Mouse (Mus musculus) thymus, adult 2 months (tissue): Measurements from ENCODE around the gene Crabp2. TPM values are rescaled to one million over a fixed set of nuclear protein-coding genes. Genes with fewer than 3 reads are reported as not detected.
A peak's percentile ranks its signal among the peaks of the same experiment; 100 is the strongest.

ENCODE experiments used
- DNase-seq: peaks from one replicate; pipeline ENCODE4 v3.0.0; 2021
- H3K27ac ChIP-seq: fragments of 200-500 bp; 2 replicates; pipeline ENCODE4 v1.5.1; 2012; ENCODE audit warnings: low read length, control low read depth; ENCODE audit not compliant: control insufficient read depth, insufficient read depth
- H3K27me3 ChIP-seq: fragments of 200-500 bp; 2 replicates; pipeline ENCODE4 v1.6.1; 2012; ENCODE audit warnings: mild to moderate bottlenecking, low read length, moderate library complexity, mixed read lengths; ENCODE audit not compliant: control insufficient read depth, insufficient read depth
- H3K36me3 ChIP-seq: fragments of 200-500 bp; 2 replicates; pipeline ENCODE4 v1.6.1; 2012; ENCODE audit warnings: mild to moderate bottlenecking, low read length, moderate library complexity; ENCODE audit not compliant: control insufficient read depth, insufficient read depth
- H3K4me1 ChIP-seq: fragments of 200-500 bp; replicated peaks from 2 replicates; pipeline ENCODE4 v1.6.1; 2012; ENCODE audit warnings: low read length; ENCODE audit not compliant: control insufficient read depth, insufficient read depth
- H3K4me3 ChIP-seq: fragments of 200-500 bp; 2 replicates; pipeline ENCODE4 v1.5.1; 2012; ENCODE audit warnings: mild to moderate bottlenecking, low read length, control low read depth, moderate library complexity; ENCODE audit not compliant: control insufficient read depth, insufficient read depth
- CTCF ChIP-seq: fragments of 200-500 bp; IDR thresholded peaks from 2 replicates; pipeline ENCODE4 v1.5.1; 2012; ENCODE audit warnings: mild to moderate bottlenecking, control low read depth, low read length, moderate library complexity, borderline replicate concordance; ENCODE audit not compliant: control insufficient read depth, poor library complexity, insufficient read depth; ENCODE audit errors: extremely low read depth
- POLR2A ChIP-seq: fragments of 200-500 bp; IDR thresholded peaks from 2 replicates; pipeline ENCODE4 v1.6.1; 2012; ENCODE audit warnings: mild to moderate bottlenecking, low read length, control low read depth, moderate library complexity; ENCODE audit not compliant: control insufficient read depth, poor library complexity, insufficient read depth; ENCODE audit errors: extremely low read depth
- WGBS: fragments of 180-500 bp; shearing (Covaris S2); methylation state at CpG from one replicate; pipeline ENCODE4 v1.1.7; 2018; 5-methylcytosine and 5-hydroxymethylcytosine counted together
- polyA plus RNA-seq: library from polyadenylated mRNA; depleted of rRNA; stranded (reverse); fragments of >200 nt; gene quantifications from 2 replicates; pipeline ENCODE4 v1.2.3, GENCODE M21; 2012

Crabp2 gene
- polyA plus RNA-seq, 1 experiment: 1.6 TPM

DNA sequence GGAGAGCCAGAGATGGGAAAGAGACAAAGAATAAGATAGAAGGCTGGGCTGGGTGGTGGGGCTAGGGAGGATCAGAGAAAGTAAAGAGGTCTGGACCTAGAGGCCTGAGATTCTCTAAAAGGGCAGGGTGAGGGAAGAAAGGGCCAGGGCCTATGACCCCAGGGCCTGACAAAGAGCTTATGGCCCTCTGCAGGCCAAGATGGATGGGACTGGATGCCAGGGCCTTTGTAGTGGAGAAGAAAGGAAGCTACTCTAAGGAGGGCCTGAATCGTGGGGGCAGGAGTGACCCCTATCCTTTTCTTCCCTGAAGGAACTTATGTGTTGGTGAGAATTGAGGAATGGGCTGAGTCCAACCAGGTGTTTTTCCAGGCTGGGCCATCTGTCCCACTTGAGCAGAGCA, 9.6 kb downstream of the Crabp2 start:
- 88% methylated on average over 1 of the region's 1 CpGs for WGBS

DNA sequence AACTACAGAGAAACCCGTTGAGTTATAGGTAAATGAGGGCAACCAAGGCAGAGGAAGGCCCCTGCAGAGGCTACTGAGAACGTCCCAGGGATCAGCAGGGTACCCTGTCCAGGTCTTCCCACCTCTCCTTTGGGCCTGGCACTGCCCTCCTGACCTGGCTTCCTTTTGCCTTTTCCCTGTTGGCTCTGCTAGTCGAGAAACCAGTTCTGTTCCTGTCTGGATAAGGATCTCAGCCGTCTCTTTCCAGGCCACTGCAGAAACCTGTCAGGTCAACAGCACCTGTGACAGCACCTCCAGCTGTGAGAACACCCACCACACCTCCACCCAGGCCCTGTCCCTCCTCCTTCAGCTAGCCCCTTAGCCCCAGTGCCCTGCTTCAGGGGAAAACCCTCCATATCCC, 10.0 kb downstream of the Crabp2 start:
- no peak for DNase-seq
- Histone ChIP-seq H3K4me1 (0 out of 2 replicates have a peak, but pooled peaks cover 3% of the 10 kb centered on the region), H3K27ac (no peak overlapping the region), H3K36me3 (no peaks in the 10 kb centered on the region), H3K4me3 (no peak overlapping the region), H3K27me3 (no peaks in the 10 kb centered on the region; the same call in 1 of the 2 replicates)
- TF ChIP-seq POLR2A (no peak), CTCF (no peak)
- 79% methylated on average over 4 of the region's 4 CpGs for WGBS

More for the DNA sequence above, 9.6 kb downstream of the Crabp2 start:
- no peak for DNase-seq
- no peak overlapping the region for H3K4me3 ChIP-seq
- no peaks in the 10 kb centered on the region for H3K36me3 ChIP-seq
- H3K27me3 ChIP-seq: peaks cover under 1% of the 10 kb centered on the region; the same call in 1 of the 2 replicates
- TF ChIP-seq POLR2A: no peak
- no peak for TF ChIP-seq CTCF
- 0 out of 2 replicates have a peak, but pooled peaks cover 3% of the 10 kb centered on the region for H3K4me1 ChIP-seq
- no peak overlapping the region for H3K27ac ChIP-seq

DNA sequence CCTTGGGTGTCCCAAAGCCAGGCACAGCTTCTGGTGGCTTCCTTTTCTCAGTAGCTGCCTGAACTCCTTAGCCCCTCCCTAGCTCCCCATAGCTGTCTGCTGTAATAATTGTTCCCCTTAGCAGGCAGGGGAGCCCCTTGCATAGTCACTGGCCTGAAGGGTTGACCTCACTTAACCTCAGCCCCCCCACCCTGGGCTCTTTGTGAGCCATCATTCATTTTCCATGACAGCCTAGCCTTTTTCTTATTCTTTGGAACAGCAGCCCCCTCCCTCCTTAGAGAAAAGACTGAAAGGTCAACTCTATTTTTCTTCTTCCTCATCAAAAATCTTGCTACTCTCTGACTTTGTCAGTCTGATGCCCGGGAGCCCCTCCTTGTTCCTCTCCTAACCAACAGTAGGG, 10.5 kb downstream of the Crabp2 start:
- H3K27me3 ChIP-seq: no peaks in the 10 kb centered on the region; the same call in 1 of the 2 replicates
- H3K36me3 ChIP-seq: no peaks in the 10 kb centered on the region
- H3K4me3 ChIP-seq: no peak overlapping the region
- 41% methylated on average over 1 of the region's 1 CpGs for WGBS
- 0 out of 2 replicates have a peak, but pooled peaks cover 3% of the 10 kb centered on the region for H3K4me1 ChIP-seq
- TF ChIP-seq CTCF (no peak), POLR2A (no peak)
- no peak for DNase-seq
- no peak overlapping the region for H3K27ac ChIP-seq

DNA sequence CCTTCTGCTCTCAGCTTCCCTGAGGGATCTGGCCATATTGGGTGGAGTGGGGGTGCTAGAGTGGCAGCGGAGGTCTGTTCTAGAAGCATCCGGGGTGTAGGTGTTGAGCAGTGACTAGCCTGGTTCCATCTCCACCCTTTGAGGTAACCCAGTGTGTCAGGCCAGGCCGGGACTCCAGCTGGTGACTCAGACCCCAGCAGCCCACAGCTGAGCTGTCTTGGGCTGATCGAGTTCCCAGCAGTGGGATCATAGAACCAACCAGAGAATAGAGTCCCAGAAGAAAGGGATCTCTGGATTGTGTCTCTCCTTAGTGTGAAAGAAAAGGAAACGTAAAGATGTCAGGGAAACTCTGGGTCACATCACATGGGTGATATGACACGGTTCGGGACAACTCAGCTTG, 10.9 kb downstream of the Crabp2 start:
- DNase-seq: no peak
- 80% methylated on average over 7 of the region's 7 CpGs for WGBS
- no peak overlapping the region for H3K27ac ChIP-seq
- H3K36me3 ChIP-seq: no peaks in the 10 kb centered on the region
- no peak for TF ChIP-seq CTCF
- TF ChIP-seq POLR2A: no peak
- H3K4me3 ChIP-seq: no peak overlapping the region
- 0 out of 2 replicates have a peak, but pooled peaks cover 3% of the 10 kb centered on the region for H3K4me1 ChIP-seq
- H3K27me3 ChIP-seq: no peaks in the 10 kb centered on the region; the same call in 1 of the 2 replicates

DNA sequence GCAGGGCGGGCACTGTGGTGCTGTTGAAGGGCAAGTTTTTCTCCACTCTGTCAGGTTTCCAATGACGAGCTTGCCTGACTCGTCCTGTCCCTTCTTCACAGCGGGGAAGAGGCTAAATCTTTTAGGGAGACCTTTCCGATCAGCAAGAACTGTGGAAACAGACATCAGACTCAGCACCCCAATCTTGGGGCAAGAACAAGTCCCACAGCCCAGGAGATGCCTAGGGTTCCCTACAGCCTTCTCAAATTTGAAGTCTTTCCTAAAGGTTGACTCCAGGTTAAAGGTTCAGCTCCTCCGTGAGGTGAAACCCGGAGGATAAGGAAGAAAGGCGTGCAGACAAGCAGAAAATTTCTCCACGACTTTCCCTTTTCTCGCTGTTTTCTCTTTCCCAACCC, 11.7 kb downstream of the Crabp2 start:
- no peak for TF ChIP-seq CTCF
- no peak for TF ChIP-seq POLR2A
- H3K36me3 ChIP-seq: no peaks in the 10 kb centered on the region
- WGBS: 53% methylated on average over 10 of the region's 10 CpGs
- no peak overlapping the region for H3K4me3 ChIP-seq
- no peaks in the 10 kb centered on the region; the same call in 1 of the 2 replicates for H3K27me3 ChIP-seq
- no peak for DNase-seq
- no peak overlapping the region for H3K27ac ChIP-seq
- H3K4me1 ChIP-seq: 0 out of 2 replicates have a peak, but pooled peaks cover 3% of the 10 kb centered on the region

DNA sequence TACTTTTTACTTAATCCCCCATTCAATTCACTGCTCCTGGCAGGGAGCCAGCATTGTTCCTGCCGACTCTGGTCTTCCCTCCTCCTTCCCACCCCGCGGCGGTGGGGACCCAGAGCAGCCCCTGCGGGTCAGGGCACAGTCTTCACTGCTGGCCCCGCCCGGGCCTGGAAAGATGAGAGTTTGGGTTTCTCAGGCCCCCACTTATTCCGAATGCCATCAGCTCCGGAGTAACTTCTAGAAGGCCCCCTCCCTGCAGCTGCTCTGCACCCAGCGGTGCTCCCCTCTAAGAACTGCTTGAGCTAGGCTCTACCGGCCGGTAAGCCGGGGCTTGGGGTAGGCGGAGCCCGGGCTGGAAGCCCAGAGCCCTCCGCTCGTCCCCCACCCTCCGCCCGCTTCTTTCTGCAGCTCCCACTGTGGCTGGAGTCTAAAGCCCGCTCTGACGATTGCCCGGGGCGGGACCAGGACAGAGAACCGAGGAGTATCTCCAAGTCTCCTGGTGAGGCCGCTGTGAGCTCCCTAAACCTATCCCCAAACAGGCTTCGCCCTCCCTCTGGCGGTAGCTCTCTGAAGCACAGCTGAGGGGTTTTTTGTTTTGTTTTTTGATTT, 12.2 kb downstream of the Crabp2 start:
- Histone ChIP-seq H3K27me3 (no peaks in the 10 kb centered on the region; the same call in 1 of the 2 replicates), H3K4me3 (no peak overlapping the region), H3K4me1 (0 out of 2 replicates have a peak, but pooled peaks cover 3% of the 10 kb centered on the region), H3K36me3 (no peaks in the 10 kb centered on the region), H3K27ac (no peak overlapping the region)
- DNase-seq: peak; percentile 65
- WGBS: 1% methylated on average over 27 of the region's 27 CpGs
- no peak for TF ChIP-seq POLR2A
- peak; percentile 66; the same call in 1 of the 2 replicates for TF ChIP-seq CTCF
